Mouse (Mus musculus) testis, postnatal 10 days (tissue): ENCODE results near the gene Ccdc60.
"Not testable (repeated sequence)": the region's sequence is repeated elsewhere in the genome, so short reads cannot be mapped to it uniquely, and the experiment has no call there.

Experiments
- DNase-seq: peaks from one replicate; pipeline ENCODE4 v3.0.0; 2021; ENCODE audit warnings: low spot score

Gene Ccdc60

DNA sequence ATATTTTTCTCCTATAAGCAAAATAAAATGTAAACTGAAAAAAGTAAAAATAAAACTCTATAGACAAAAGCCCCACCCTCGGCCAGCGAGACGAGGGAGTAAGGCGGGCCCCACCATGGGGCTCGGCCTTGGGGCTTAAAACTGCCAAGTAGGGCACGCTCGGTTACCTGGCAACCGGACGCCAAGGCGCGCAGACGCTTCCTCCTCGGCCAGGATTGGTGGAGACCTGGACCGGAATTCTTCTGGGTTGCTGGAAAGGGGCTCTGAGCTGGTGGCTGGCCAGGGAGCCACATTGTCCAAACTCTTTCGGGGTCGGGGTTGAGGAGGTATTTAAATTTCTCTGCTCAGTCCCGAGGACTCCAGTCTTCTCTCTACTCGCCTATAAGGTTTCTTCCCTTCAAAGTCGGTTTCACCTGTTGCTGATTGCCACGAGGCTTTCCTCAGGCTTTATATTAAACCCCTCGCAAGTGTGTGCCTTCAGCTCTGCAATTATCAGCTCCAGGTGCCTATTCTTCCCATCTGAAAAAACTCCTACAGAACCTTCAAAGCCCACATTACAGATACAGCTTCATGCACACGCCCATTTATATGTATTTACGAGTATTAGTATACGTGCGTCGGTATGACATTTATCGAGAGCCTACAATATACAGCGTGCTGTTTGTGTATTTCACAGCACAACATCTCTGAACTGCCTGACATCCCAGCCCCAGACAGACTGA, at the start of gene Ccdc60:
Gene Ccdc60, minus strand, starts transcription at position 137 of the 722 bp plus-strand sequence.
- peak; percentile 48 for DNase-seq

DNA sequence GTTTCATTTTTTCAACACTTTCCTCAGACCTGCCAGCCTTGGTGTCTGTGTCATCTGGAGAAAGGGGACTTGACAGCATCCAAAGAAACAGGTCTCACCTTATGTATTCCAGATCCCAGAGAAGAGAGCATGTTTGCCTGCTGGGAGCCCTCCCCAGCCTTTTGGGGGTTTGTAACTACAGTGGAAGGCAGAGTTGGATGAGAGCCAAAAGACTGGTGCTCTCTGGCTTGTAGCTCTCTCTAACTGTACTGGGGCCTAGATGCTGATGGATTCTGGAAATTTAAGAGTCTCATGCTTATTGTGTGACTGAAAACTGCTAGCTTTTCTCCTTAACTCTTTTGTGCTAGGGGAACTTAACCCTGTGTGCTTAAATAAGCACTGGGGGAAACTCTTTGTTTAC, 47.4 kb upstream of the Ccdc60 start:
- DNase-seq, result no peak

DNA sequence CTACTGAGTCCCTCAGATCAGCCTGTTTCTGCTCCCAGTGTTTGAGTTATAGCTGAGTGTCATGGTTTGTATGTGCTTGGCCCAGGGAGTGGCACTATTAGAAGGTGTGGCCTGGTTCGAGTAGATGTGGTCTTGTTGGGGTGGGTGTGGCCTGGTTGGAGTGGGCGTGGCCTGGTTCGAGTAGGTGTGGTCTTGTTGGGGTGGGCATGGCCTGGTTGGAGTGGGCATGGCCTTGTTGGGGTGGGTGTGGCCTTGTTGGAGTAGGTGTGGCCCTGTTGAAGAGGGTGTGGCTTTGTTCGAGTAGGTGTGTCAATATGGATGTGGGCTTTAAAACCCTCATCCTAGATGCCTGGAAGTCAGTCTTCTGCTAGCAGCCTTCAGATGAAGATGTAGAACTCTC, 40.1 kb upstream of the Ccdc60 start:
- no peak for DNase-seq

DNA sequence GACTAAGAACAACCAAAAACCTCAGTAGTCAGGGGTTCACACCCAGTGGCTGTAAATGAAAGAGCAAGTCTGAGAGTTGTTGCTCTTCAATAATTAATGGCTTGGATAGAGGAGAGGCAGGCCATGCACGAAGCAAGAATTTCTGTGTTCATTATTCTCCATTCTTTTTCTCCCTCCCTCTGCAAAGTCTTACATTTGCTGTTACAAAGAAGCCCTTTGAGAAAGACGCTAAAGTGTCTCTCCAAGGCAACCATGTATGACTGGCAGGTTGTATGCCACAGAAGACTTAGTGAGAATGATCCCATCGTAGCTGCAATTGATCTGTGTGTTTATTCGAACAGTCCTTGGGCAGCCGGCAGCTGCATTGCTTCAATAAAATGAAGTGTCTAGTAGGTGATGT, 34.6 kb upstream of the Ccdc60 start:
- DNase-seq, result no peak

DNA sequence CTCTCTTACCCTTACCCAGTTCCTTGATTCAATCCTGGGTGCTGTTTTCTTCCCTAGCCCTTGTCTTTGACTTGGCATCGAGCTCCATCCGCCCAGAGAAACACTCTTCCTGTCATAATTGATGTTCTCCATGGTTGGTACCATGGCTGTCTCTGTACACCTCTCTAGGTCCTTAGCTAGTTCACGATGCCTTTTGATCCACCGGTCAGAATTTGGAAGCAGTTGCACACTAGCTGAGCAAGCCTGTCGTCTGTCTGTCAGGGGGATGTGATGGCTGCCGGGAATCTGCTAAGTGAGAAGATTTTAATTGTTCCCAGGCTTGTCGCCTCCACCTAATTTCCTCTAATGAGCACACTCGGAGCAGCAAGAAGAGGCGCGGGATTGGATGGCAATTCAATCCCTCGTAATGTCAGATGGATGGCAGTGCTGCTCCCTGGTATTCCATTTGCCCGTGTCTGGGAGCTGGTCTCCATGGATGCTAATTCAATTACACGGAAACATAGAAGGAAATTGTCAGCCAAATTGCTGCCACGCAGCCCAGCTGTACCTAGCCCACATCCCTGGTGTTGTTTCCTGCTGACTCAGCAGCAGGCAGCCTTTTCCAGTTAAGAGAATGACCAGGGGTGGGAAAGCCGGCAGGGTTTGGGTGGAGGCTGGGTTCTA, 33.7 kb upstream of the Ccdc60 start:
- no peak for DNase-seq

DNA sequence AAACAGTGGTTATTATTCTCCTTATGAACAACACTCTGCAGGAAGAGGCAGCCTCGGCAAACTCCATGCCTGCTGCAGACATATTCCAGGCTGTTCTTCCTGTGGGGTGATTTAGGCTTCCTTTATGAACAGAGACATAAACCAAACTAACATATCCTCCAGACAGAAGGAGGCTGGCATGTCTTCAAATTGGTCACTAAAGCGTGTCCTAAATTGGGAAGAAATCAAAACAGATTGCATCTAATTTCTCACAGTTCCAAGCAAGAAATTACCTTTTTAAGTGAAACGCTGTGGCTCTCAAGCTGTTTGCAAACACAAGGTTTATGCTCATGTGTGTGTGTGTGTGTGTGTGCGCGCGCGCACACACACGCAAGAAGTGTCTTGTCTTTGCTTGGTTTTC, 24.9 kb upstream of the Ccdc60 start:
- no peak for DNase-seq

DNA sequence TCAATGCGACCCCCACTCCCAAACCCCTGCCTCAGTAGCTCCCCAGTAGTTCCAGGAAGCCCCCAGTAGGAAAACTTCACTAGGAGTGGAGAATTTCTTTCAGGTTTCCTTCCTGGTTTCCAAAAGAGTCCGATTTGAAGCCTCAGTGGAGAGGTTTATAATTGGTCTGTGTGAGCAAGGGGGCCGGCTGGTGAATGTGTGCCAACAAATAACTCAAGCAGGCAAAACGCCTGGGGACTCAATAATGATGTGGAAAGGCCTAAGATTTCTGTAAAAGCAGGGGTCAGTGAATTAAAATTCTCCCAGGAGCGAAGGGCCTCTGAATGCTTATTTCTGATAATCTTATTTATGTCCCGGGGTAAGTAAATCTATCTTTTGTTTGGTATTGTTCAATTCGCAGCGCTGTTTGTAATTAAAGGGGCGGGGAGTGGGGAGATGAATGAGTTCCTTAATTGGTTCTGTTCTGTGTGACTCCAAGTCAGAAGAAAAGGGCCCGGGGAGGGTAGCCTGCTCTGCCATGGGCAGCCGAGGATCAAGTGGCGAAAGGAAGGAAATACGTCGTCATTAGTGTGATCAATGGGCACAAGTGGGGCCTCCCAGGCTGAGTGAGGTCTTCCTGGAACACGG, 23.4 kb upstream of the Ccdc60 start:
- DNase-seq, result no peak

DNA sequence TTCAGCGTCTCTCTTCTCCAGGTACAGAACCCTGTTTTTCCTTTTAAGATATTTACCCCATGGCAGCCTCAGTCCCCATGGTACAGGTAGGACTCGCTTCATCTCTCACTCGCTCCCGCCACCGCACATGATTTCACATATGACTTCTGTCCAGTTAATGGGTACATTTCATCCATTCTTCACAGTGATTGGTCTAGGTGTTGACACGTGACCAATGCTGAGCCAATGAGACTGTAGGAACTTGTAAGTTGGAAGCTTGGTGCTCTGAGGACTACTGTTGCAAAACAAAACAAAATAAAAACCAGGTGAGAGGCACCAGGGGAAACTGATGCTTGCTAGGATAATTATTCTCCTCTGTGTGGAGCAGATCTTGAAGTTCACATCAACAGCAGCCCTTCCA, 22.9 kb upstream of the Ccdc60 start:
- DNase-seq, result no peak

DNA sequence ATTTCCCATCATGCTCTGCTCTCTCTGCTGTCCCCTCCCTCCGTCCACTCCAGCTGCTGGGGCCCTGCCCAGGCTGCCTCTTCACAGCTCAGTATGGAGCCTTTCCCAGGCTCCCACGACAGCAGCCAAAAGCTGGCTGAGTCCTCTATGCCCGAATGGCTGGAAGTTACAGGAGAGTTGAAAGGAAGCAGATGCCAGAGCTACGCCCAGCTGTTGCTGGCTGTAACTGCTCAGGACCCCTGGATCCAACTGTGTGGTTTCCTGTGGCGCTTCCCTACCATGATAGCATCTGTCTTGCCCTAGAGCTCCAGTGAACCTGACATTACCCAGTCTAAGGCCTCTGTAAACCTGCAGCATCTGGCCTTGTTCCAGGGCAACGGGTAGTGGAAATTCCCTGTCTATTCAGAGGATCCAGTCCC, 20.6 kb upstream of the Ccdc60 start:
- no peak for DNase-seq

DNA sequence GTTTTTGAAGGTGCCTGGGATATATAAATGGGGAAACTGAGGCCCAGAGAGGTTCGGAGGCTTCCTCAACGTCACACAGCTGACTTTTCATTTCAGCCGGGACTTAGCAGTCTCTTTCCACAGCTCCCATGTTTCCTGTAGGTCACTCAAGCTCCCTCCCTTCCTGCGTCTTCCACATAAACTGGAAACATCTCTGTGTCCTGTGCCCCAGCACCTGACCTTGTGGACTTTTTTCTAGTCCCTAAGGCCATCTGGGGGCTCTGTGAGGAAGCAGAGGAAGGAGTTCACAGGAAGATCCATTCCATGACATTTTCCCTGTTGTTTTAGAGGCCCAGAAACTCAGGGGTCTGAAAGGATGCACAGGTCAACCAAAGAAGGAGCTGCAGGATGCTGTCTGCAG, 16.8 kb upstream of the Ccdc60 start:
- no peak for DNase-seq

DNA sequence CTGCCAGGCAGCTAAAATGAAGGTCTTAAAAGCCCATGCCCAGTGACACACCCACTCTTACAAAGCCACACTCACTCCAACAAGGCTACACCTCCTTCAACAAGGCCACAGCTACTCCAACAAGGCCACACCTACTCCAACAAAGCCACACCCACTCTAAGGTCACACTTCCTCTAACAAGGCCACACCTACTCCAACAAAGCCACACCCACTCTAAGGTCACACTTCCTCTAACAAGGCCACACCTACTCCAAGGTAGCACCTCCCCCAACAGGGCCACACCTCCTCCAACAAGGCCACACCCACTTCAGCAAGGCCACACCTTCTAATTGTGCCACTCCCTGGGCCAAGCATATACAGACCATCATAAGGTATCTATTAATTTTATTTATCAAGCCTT, 16.4 kb upstream of the Ccdc60 start:
- DNase-seq, result not testable (repeated sequence)

DNA sequence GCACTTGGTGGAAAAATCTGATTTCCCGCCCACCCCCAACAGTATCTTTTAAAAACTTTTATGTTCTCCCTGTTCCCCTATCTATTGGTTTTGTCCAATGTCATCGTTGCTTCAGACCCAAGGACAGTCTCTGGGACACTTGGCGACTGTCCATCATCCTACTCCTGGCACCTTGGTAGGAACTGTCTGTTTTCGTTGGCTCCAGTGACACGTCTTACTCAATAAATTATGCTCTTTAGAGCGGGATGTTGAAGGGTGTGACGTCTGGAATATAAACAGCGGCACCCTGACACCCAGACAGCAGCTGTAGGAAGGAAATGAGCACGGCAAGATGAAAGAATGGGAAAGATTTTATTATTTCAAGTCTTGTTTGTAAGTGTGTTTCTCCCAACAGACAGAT, 12.2 kb upstream of the Ccdc60 start:
- no peak for DNase-seq

DNA sequence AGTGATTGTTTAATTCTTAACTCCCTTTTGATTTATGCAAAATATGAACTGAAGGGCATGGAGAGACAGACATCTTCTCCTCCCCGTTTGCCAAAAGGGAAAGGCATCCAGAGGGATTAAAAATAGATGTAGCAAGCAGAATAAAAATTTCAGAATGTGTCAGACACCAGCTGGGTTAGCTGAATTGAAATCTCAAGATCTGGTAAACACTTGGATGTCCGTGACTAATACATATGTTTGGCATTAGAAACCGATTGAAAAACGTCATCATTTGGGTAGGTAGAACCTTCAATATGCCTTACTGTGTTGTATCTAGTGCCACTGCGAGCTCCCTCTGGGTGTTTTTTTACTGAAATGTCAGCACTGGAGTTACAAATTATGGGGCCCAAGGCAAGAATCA, 4.7 kb upstream of the Ccdc60 start:
- DNase-seq, result no peak

DNA sequence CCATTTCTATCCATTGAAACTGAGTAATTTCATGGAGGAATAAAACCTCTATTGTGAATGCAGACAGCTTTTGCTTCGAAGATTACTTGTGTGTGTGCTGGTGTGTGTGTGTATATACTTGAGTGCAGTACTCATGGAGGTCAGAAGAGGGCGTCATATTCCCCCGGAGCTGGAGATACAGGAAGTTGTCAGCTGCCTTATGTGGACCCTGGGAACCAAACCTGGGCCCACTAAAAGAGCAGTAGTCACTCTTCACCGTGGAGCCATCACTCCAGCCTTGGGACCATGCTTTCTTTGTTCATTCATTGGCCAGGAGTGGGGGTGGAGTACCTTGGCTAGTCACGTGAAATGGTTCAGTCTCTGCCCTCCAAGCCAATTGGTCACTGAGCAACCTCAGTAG, 1.8 kb upstream of the Ccdc60 start:
- DNase-seq, result no peak

DNA sequence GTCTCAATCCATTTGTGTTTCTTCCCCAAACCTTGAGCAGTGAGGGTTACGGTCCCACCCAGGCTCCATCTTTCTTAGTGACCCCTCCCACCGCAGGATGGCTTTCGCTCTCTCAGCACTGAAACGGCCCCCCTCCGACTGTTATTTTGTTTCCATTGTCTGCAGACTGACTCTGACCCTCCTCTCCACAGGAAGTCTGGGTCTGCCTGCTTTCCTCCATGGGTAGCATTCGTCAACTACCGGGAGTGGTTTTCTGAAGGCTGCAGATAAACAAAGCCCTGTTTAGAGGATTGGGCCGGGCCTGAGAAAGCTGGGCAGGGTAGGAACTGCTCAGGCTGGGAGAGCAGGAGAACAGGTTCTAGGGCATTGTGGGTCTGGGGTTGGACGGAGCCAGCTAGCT, 1.1 kb upstream of the Ccdc60 start:
- DNase-seq, result no peak

DNA sequence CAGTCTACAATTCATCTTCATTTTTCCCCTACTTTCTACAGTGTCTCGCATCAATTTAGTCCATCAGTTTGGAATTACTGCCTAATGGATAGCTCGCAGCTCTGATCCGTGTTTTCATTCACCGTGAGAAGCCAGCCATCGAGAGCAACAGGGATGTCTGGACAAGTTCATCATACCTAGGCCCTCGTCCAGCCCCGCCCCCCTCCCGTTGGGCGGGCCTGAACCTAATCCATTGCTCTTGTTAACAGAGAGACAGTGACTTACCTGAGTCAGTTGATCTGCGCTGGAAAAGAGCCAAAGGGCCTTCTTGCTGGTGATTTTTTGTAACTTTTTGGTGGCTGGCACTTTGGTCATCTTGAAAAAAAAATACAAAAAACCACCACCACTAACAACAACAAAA, 602 bp downstream of the Ccdc60 start:
- no peak for DNase-seq

DNA sequence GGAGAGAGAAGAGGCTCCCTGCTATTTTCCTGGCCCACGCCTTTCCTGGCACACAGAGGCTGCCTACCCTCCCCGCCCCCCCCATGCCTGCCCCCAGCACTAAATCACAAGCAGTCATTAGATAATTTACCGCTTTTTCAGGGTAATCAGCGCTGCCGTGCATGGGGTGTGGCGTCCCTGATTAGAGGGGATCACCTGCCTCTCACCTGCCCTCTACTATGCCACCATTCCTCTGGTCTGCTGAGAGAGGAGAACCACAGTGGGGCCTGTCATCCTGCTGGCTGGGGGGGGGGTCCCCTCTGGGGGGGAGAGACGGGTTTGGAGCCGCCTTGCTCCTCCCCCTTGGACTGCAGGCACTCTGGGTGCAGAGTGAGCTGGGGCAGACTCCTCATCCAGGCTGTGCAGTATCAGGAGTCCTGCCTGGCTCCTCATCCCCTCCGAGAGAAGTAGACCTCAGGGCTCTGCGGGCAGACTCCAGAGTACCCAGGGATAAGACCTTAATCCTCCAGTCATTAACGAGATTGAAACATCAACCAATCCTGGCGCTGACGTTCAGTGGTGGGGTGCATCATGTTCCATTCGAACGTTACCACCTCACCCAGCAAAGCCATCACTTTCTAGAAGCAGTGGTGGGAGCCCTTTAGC, 3.1 kb downstream of the Ccdc60 start:
- no peak for DNase-seq

DNA sequence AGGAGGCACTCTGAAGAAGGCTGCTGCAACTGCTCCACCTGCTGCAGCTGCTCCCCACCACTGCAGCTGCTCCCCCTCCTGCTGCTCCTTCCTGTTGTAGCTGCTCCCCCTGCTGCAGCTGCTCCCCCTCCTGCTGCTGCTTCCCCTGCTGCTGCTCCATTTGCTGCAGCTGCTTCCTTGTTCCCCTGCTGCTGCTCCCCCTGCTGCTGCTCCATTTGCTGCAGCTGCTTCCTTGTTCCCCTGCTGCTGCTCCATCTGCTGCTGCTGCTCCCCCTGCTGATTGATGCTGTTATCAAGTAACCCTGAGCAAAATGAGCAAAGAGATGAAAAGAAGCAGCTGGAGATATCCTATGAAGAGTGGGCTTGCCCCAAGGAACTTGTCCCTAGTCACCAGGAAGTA, 8.3 kb downstream of the Ccdc60 start:
- DNase-seq, result no peak

DNA sequence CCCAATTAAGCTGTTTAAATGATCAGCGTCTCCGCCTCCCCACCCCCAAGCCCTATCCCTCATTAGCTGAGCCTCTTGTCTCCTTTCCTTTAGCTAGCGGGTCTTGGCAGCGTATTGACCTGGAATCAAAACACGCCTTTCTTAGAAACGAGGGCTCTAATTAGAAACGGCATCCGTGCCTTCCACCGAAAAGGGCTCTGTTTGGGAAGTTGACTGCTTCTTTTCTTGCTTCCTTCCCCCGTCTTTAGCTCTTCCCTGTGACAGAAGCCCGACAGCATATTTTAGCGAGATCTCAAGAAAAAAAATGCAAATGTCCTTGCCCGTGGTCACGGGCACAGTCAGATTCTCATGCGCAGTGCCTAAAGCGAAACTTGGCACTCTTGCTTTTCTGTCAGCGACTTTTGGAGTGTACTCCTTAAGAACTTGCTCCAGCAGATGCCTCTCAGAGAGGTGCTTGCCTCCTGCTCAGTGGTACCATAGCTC, 10.3 kb downstream of the Ccdc60 start:
- DNase-seq, result no peak

DNA sequence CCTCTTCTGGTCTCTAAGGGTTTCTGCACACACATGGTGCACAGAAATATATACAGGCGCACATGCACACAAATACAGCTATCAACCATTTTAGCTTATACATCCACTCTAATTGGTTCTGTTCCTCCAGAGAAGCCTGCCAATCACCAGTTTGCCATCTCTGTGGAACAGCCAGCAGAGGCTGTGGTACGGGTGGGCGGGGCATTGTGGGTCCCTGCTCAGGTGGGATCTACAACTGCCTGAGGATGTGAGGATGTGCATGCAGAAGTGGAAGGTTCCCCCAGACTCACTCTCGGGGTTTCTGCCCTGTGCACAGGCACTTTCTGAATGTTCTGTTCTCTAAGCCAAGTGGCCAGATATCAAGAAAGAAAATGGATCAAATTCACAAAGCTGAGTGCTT, 10.8 kb downstream of the Ccdc60 start:
- DNase-seq, result no peak

DNA sequence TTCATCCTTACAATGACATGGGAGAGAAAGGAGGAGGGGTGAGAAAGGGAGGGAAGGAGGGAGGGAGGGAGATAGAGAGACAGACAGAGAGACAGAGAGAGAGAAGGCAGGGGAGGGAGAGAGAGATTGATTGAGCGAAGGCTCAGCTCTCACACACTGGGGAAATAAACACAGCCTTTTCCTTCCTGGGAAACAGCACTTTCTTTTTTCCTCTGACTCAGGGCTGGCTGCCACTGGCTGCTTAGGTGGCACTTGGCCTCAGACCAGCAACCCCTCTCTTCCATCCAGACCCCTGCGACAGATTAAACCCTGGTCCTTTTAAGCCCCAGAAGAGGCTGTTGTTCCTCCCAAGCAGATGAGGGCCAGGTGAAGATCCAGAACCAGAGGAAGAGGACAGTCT, 14.0 kb downstream of the Ccdc60 start:
- DNase-seq, result no peak

DNA sequence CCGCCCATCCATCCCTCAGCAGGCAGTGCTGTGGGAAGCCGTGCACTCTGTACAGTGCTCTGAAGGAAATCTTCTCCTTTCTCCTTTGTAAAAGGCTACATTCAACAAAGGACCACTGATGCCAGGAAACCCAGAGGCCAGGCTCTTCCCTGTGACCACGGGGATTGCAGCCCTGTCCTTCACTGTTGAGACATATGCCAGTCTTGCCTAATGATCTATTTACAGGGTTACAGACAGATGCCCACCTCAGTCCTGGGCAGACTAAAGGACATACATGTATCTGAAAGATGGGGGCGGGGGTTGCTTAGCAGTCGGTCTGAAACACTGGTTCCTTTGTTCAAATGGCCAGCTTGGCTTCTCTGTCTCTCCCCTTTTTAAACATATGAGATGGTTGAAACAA, 14.4 kb downstream of the Ccdc60 start:
- DNase-seq, result no peak
